Mouse (Mus musculus) CH12.LX (cell line): ENCODE measurements around the gene Gdap1l1. TPM values are rescaled to one million over a fixed set of nuclear protein-coding genes. Genes with fewer than 3 reads are reported as not detected.

ENCODE experiments used
- DNase-seq: peaks from one replicate; pipeline ENCODE4 v3.0.0-alpha.2; 2013; ENCODE audit errors: extremely low read depth
- H3K27ac ChIP-seq: 2 replicates; pipeline ENCODE4 v1.5.1; 2012; ENCODE audit warnings: low read depth, mild to moderate bottlenecking, control low read depth, moderate library complexity; ENCODE audit not compliant: insufficient read depth
- H3K27me3 ChIP-seq: replicated peaks from 2 replicates; pipeline ENCODE3; 2012; ENCODE audit warnings: inconsistent platforms
- H3K36me3 ChIP-seq, 2 experiments: replicated peaks in 1 of 2; 2 replicates each; pipeline versions ENCODE3 to v1.6.1; 2012; ENCODE audit warnings: inconsistent platforms in 1 of 2, low read length in 1 of 2, mild to moderate bottlenecking in 1 of 2, mixed read lengths in 1 of 2, moderate library complexity in 1 of 2; ENCODE audit not compliant: control insufficient read depth in 1 of 2, insufficient read depth in 1 of 2
- H3K4me1 ChIP-seq, 2 experiments: 2 replicates each; pipeline ENCODE4 v1.6.1; 2012; ENCODE audit warnings: inconsistent platforms in 1 of 2, moderate library complexity in 1 of 2; ENCODE audit not compliant: insufficient read depth in 2 of 2, control insufficient read depth in 1 of 2
- H3K4me2 ChIP-seq: 2 replicates; pipeline ENCODE4 v1.6.1; 2012; ENCODE audit warnings: low read depth, mild to moderate bottlenecking, control low read depth; ENCODE audit not compliant: poor library complexity, insufficient read depth, severe bottlenecking
- H3K4me3 ChIP-seq, 3 experiments: fragments of 150-350 bp in 1 of 3; sonication (generic) in 1 of 3; replicated peaks in 1 of 3; 2 replicates each; pipeline versions ENCODE3 to v1.5.1; 2011 to 2012; ENCODE audit warnings: low read depth in 2 of 3, low read length in 2 of 3, mild to moderate bottlenecking in 2 of 3, moderate library complexity in 2 of 3, control low read depth in 1 of 3, improper control_type of control experiment in 1 of 3, inconsistent platforms in 1 of 3, mixed read lengths in 1 of 3; ENCODE audit not compliant: poor library complexity in 1 of 3
- H3K79me2 ChIP-seq: replicated peaks from 2 replicates; pipeline ENCODE4 v1.6.1; 2012; ENCODE audit warnings: mild to moderate bottlenecking, moderate library complexity; ENCODE audit not compliant: control insufficient read depth, poor library complexity, insufficient read depth, severe bottlenecking; ENCODE audit errors: extremely low read depth
- H3K9ac ChIP-seq: 2 replicates; pipeline ENCODE4 v1.6.1; 2012; ENCODE audit warnings: low read depth, mild to moderate bottlenecking, control low read depth, moderate library complexity; ENCODE audit not compliant: insufficient read depth
- H3K9me3 ChIP-seq: replicated peaks from 2 replicates; pipeline ENCODE3; 2012; ENCODE audit warnings: low read length, inconsistent platforms, mixed read lengths
- BHLHE40 ChIP-seq: IDR thresholded peaks from 2 replicates; pipeline ENCODE4 v1.6.1; 2011; ENCODE audit warnings: mild to moderate bottlenecking, low read depth, low read length, improper control_type of control experiment
- CHD1 ChIP-seq: IDR thresholded peaks from 2 replicates; pipeline ENCODE4 v1.6.1; 2012; ENCODE audit warnings: low read depth, low read length, improper control_type of control experiment, inconsistent platforms
- CHD2 ChIP-seq: IDR thresholded peaks from 2 replicates; pipeline ENCODE4 v1.6.1; 2011; ENCODE audit warnings: low read length, improper control_type of control experiment
- CTCF ChIP-seq, 2 experiments: IDR thresholded peaks in 1 of 2; conservative IDR thresholded peaks in 1 of 2; 2 replicates each; pipeline ENCODE4 v1.5.1; 2011 to 2012; ENCODE audit warnings: low read depth in 2 of 2, low read length in 2 of 2, improper control_type of control experiment in 1 of 2, inconsistent platforms in 1 of 2, mild to moderate bottlenecking in 1 of 2, moderate library complexity in 1 of 2
- E2F4 ChIP-seq: IDR thresholded peaks from 2 replicates; pipeline ENCODE4 v1.6.1; 2011; ENCODE audit warnings: low read depth, low read length, improper control_type of control experiment; ENCODE audit not compliant: insufficient replicate concordance
- EP300 ChIP-seq: IDR thresholded peaks from 2 replicates; pipeline ENCODE4 v1.6.1; 2011; ENCODE audit warnings: low read length, improper control_type of control experiment
- GABPA ChIP-seq: IDR thresholded peaks from 2 replicates; pipeline ENCODE4 v1.6.1; 2012; ENCODE audit warnings: low read depth, low read length, improper control_type of control experiment, inconsistent platforms; ENCODE audit not compliant: insufficient replicate concordance
- IRF4 ChIP-seq: IDR thresholded peaks from 2 replicates; pipeline ENCODE4 v1.6.1; 2014; ENCODE audit warnings: low read depth, mild to moderate bottlenecking, inconsistent platforms, low read length, improper control_type of control experiment
- JUN ChIP-seq: IDR thresholded peaks from 2 replicates; pipeline ENCODE4 v1.6.1; 2011; ENCODE audit warnings: low read depth, mild to moderate bottlenecking, low read length, improper control_type of control experiment, moderate library complexity; ENCODE audit not compliant: insufficient read depth
- JUND ChIP-seq: conservative IDR thresholded peaks from 2 replicates; pipeline ENCODE4 v1.6.1; 2011; ENCODE audit warnings: low read depth, low read length, improper control_type of control experiment
- MAZ ChIP-seq: IDR thresholded peaks from 2 replicates; pipeline ENCODE4 v1.6.1; 2012; ENCODE audit warnings: low read depth, mild to moderate bottlenecking, inconsistent platforms, low read length, improper control_type of control experiment, moderate library complexity
- MEF2A ChIP-seq: IDR thresholded peaks from 2 replicates; pipeline ENCODE4 v1.6.1; 2014; ENCODE audit warnings: low read depth, mild to moderate bottlenecking, inconsistent platforms, low read length, improper control_type of control experiment, borderline replicate concordance
- NRF1 ChIP-seq: IDR thresholded peaks from 2 replicates; pipeline ENCODE4 v1.6.1; 2014; ENCODE audit warnings: low read depth, mild to moderate bottlenecking, inconsistent platforms, low read length, improper control_type of control experiment, moderate library complexity
- POLR2A ChIP-seq: IDR thresholded peaks from 2 replicates; pipeline ENCODE4 v1.6.1; 2011; ENCODE audit warnings: low read depth, mild to moderate bottlenecking, improper control_type of control experiment, low read length
- POLR2AphosphoS2 ChIP-seq: IDR thresholded peaks from 2 replicates; pipeline ENCODE4 v1.6.1; 2011; ENCODE audit warnings: low read depth, low read length, improper control_type of control experiment
- RCOR1 ChIP-seq: conservative IDR thresholded peaks from 2 replicates; pipeline ENCODE4 v1.6.1; 2012; ENCODE audit warnings: low read depth, mild to moderate bottlenecking, inconsistent platforms, low read length, improper control_type of control experiment
- SIN3A ChIP-seq: IDR thresholded peaks from 2 replicates; pipeline ENCODE4 v1.6.1; 2012; ENCODE audit warnings: low read length, improper control_type of control experiment, inconsistent platforms
- SMC3 ChIP-seq: IDR thresholded peaks from 2 replicates; pipeline ENCODE4 v1.6.1; 2011; ENCODE audit warnings: low read depth, low read length, improper control_type of control experiment
- TBP ChIP-seq: conservative IDR thresholded peaks from 2 replicates; pipeline ENCODE4 v1.6.1; 2011; ENCODE audit warnings: low read depth, low read length, improper control_type of control experiment
- TCF12 ChIP-seq: IDR thresholded peaks from 2 replicates; pipeline ENCODE4 v1.6.1; 2014; ENCODE audit warnings: low read depth, mild to moderate bottlenecking, inconsistent platforms, low read length, improper control_type of control experiment
- USF2 ChIP-seq: conservative IDR thresholded peaks from 2 replicates; pipeline ENCODE4 v1.6.1; 2011; ENCODE audit warnings: low read depth, low read length, improper control_type of control experiment
- ZMIZ1 ChIP-seq: IDR thresholded peaks from 2 replicates; pipeline ENCODE4 v1.6.1; 2012; ENCODE audit warnings: low read depth, mild to moderate bottlenecking, inconsistent platforms, low read length, improper control_type of control experiment
- dilution Hi-C: fragments of 300-500 bp; cut with MboI; formaldehyde crosslinking; loops from 2 replicates; pipeline ENCODE4 v1.14.3; 2020; ENCODE audit warnings: low sequenced_read_pairs; ENCODE audit not compliant: extremely low pct_unique_long_range_greater_than_20kb, extremely low pct_ligation_motif_present
- in situ Hi-C: fragments of 300-500 bp; cut with MboI; formaldehyde crosslinking; loops from 3 replicates; pipeline ENCODE4 v1.14.3; 2019; ENCODE audit warnings: low sequenced_read_pairs, low pct_ligation_motif_present, low pct_unique_long_range_greater_than_20kb, mixed read lengths
- polyA plus RNA-seq: library from polyadenylated mRNA; unstranded; fragments of >175 nt; gene quantifications from 2 replicates; pipeline ENCODE4 v1.2.1, GENCODE M21; 2012; ENCODE audit warnings: low read depth; ENCODE audit not compliant: insufficient read length
- total RNA-seq, 2 experiments: library from RNA; depleted of rRNA; stranded (reverse); fragments of 300-350 nt in 1 of 2; fragments of >200 nt in 1 of 2; gene quantifications; 2 replicates each; pipeline ENCODE4 v1.2.3; 2012 to 2014

Gdap1l1 gene
- total and polyA plus RNA-seq, 3 experiments: not detected

DNA sequence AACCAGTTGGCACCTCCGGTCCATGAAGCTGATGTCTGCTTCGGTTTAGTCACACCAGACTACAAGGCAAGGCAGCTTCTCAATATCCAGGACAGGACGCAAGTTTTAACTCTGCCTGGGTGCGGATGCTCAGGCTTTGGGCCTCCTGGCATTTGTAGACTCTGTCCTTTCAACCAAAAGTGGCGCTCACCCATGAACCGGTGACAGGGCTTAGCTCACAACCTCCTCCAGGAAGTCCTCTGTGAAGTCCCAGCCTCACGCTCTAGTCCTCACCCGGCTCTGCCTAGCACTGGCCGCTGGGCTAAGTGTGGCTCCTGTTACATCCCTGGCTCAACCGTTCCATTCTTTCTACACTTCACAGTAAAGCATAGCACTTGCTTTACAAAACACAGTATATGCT is 45.0 kb upstream of the Gdap1l1 start:
- dilution Hi-C loops: no loop called here

DNA sequence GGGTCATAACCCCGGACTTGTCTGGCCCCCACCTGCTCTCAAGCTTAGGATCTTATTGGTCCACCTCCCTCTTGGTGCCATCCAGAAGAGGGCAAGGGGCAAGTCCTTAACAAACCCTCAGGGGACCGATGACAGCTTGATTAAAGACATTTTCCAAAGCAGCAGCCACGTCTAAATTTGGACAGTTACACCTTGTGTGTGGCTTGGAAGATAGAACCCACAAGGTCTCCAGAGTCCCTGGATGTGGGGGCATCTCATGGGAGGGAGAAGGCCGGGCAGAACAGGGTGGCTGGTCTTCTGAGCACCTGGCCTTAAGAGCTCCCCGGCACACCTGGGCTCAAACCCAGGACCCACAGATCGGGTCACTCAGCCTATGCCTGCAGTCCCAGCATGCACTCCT is 44.3 kb upstream of the Gdap1l1 start:
- dilution Hi-C loops: no loop called here
- in situ Hi-C loops: loop anchor here (5.0 kb wide), 1 partner anchor 52 kb away; no protein-coding TSS in a partner anchor
- Histone ChIP-seq H3K9ac (no peak overlapping the region), H3K79me2 (no peaks in the 10 kb centered on the region), H3K27me3 (peaks cover 73% of the 10 kb centered on the region), H3K4me2 (no peak overlapping the region), H3K36me3 (no peaks in the 10 kb centered on the region), H3K4me3 (no peak overlapping the region), H3K27ac (no peak overlapping the region), H3K4me1 (no peaks in the 10 kb centered on the region), H3K9me3 (no peaks in the 10 kb centered on the region)
- TF ChIP-seq E2F4 (no peak), CTCF (conservative IDR thresholded peaks at IDR 0.05 in 1 of 2, IDR thresholded peaks at IDR 0.05 in 1 of 2; ENCODE audit: low read depth in 2 of 2, low read length in 2 of 2) (no peak), JUND (no peak), USF2 (no peak), POLR2A (no peak), SIN3A (no peak), MEF2A (no peak), TBP (no peak)
- no peak for DNase-seq

More for the DNA sequence above, 45.0 kb upstream of the Gdap1l1 start:
- no peak overlapping the region for H3K9ac ChIP-seq
- H3K4me3 ChIP-seq: no peak overlapping the region
- H3K9me3 ChIP-seq: no peaks in the 10 kb centered on the region
- in situ Hi-C loops: loop anchor here (5.0 kb wide), 1 partner anchor 51 kb away; no protein-coding TSS in a partner anchor
- H3K27me3 ChIP-seq: peaks cover 71% of the 10 kb centered on the region
- no peaks in the 10 kb centered on the region for H3K4me1 ChIP-seq
- no peak overlapping the region for H3K4me2 ChIP-seq
- no peak overlapping the region for H3K27ac ChIP-seq
- no peaks in the 10 kb centered on the region for H3K36me3 ChIP-seq
- TF ChIP-seq SMC3: no peak
- no peaks in the 10 kb centered on the region for H3K79me2 ChIP-seq
- no peak for DNase-seq

DNA sequence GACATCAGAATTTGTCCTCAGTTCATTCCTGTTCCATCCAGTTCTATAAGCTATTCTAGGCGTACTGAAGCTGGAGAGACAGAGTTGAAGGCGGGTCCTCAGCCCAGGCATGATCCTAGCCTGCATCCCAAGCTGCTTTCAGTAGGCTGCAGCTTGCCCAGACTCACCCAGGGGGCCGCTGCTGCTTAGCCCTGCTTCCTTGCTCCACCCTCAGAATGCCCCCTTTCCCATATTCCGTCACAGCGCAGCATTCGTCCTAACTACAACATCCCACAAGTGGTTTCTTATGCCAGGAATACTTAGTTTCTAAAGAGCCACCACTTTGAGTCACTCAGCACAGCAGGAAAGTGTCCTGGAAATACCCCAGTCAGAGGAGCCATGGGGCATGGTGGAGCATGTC is 43.3 kb upstream of the Gdap1l1 start:
- Histone ChIP-seq H3K36me3 (no peaks in the 10 kb centered on the region), H3K4me2 (no peak overlapping the region), H3K4me1 (no peaks in the 10 kb centered on the region)
- in situ Hi-C loops (loop anchor here (5.0 kb wide), 1 partner anchor 53 kb away; no protein-coding TSS in a partner anchor), dilution Hi-C loops (no loop called here)
- TF ChIP-seq JUND (no peak), E2F4 (no peak), CHD1 (no peak), MEF2A (no peak), USF2 (no peak), ZMIZ1 (no peak), POLR2AphosphoS2 (no peak), EP300 (no peak), JUN (no peak), BHLHE40 (no peak), NRF1 (no peak), MAZ (no peak), CTCF (conservative IDR thresholded peaks at IDR 0.05 in 1 of 2, IDR thresholded peaks at IDR 0.05 in 1 of 2; ENCODE audit: low read depth in 2 of 2, low read length in 2 of 2) (no peak), TCF12 (no peak), CHD2 (no peak), IRF4 (no peak), RCOR1 (no peak), GABPA (no peak), POLR2A (no peak)
- TF ChIP-seq, all 38 proteins: peak for 0
- no peak overlapping the region for H3K4me3 ChIP-seq
- H3K79me2 ChIP-seq: no peaks in the 10 kb centered on the region
- H3K9ac ChIP-seq: no peak overlapping the region
- peaks cover 73% of the 10 kb centered on the region for H3K27me3 ChIP-seq
- H3K27ac ChIP-seq: no peak overlapping the region
- DNase-seq: no peak
- no peaks in the 10 kb centered on the region for H3K9me3 ChIP-seq
